Mouse (Mus musculus): ENCODE data around the gene Gm37240. TPM values are rescaled to one million over a fixed set of nuclear protein-coding genes. Genes with fewer than 3 reads are reported as not detected.
A peak's percentile ranks its signal among the peaks of the same experiment; 100 is the strongest.

Gene Gm37240
- polyA plus RNA-seq, 1 experiment from 2014 or later: 3.3 TPM

GRCm38 (mm10) chr3:84468111-84468453 lies 1419.2 kb downstream of the Gm37240 start:
- H3K9me3 ChIP-seq (ENCODE audit: control insufficient read depth): no peaks in the 10 kb centered on the region
- peak overlapping the region; percentile 25; the same call in 1 of the 2 replicates for H3K4me2 ChIP-seq (replicated peaks; ENCODE audit: low read depth)
- peaks cover 13% of the 10 kb centered on the region; the same call in 1 of the 2 replicates for H3K4me1 ChIP-seq (replicated peaks; ENCODE audit: control insufficient read depth, insufficient read depth, low read length)
- 36% methylated on average over 4 of the region's 4 CpGs for WGBS
- no peak for TF ChIP-seq CTCF (IDR thresholded peaks at IDR 0.05; ENCODE audit: low read depth)
- H3K36me3 ChIP-seq (ENCODE audit: control insufficient read depth, insufficient read depth): peaks cover 9% of the 10 kb centered on the region; the same call in 1 of the 2 replicates
- no peak overlapping the region for H3K27ac ChIP-seq (ENCODE audit: low read depth, low read length)
- 0 out of 2 replicates have a peak overlapping the region, but pooled peaks have one; percentile 1 for H3K9ac ChIP-seq (ENCODE audit: low read depth, low read length)
- H3K4me3 ChIP-seq (ENCODE audit: low read depth, low read length): no peak overlapping the region
- H3K27me3 ChIP-seq (replicated peaks; ENCODE audit: control insufficient read depth, insufficient read depth, low read length): no peaks in the 10 kb centered on the region
- ATAC-seq: no peak

- Histone ChIP-seq H3K4me1 (replicated peaks; ENCODE audit: control insufficient read depth, insufficient read depth, low read length) (peaks cover 13% of the 10 kb centered on the region; the same call in 1 of the 2 replicates), H3K36me3 (ENCODE audit: control insufficient read depth, insufficient read depth) (peaks cover 9% of the 10 kb centered on the region; the same call in 1 of the 2 replicates), H3K4me2 (replicated peaks; ENCODE audit: low read depth) (peak overlapping the region; percentile 25; the same call in 1 of the 2 replicates), H3K27ac (ENCODE audit: low read depth, low read length) (no peak overlapping the region), H3K9me3 (ENCODE audit: control insufficient read depth) (no peaks in the 10 kb centered on the region), H3K4me3 (ENCODE audit: low read depth, low read length) (no peak overlapping the region), H3K9ac (ENCODE audit: low read depth, low read length) (0 out of 2 replicates have a peak overlapping the region, but pooled peaks have one; percentile 1), H3K27me3 (replicated peaks; ENCODE audit: control insufficient read depth, insufficient read depth, low read length) (no peaks in the 10 kb centered on the region)
- no peak for TF ChIP-seq CTCF (IDR thresholded peaks at IDR 0.05; ENCODE audit: low read depth)
- WGBS: 25% methylated on average over 10 of the region's 10 CpGs
- ATAC-seq: peak; percentile 23; the same call in 1 of the 2 replicates
Observed at GRCm38 (mm10) chr3:84467419-84468110, 1419.8 kb downstream of the Gm37240 start.

DNA sequence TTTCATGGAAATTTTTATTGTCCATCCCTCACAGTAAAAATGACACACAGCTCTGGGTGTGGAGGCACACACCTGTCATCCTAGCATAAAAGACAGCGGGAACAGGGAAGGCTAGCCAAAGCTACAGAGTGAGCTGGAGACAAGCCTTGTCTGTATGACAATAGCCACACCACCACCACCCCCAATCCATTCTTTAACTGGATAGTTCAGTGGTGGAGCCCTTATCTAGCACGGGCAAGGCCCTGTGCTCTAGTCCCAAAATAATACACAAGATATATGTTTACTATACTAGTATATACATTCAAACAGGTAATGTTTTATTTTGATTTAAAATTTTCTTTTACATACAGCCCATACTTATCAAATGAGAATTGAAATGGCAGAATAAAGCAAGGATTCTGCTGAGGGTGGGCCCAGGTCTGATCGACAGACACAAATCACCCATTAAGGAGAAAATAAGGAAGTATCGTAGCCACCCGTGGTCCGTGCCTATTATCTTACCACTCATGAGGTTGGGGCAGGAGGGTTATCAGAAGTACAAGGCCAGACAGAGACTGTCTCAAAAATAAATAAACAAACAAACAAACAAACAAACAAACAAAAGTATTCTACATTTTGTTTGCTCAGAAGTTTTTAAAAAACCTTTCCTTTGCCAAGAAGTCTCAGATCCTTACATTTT lies 1421.4 kb downstream of the Gm37240 start:
- Histone ChIP-seq H3K36me3 (ENCODE audit: control insufficient read depth, insufficient read depth) (peaks cover 9% of the 10 kb centered on the region; the same call in 1 of the 2 replicates), H3K27ac (ENCODE audit: low read depth, low read length) (no peak overlapping the region), H3K9ac (ENCODE audit: low read depth, low read length) (no peak overlapping the region), H3K4me2 (replicated peaks; ENCODE audit: low read depth) (no peak overlapping the region), H3K4me1 (replicated peaks; ENCODE audit: control insufficient read depth, insufficient read depth, low read length) (peaks cover 7% of the 10 kb centered on the region; the same call in 1 of the 2 replicates), H3K27me3 (replicated peaks; ENCODE audit: control insufficient read depth, insufficient read depth, low read length) (no peaks in the 10 kb centered on the region), H3K9me3 (ENCODE audit: control insufficient read depth) (no peaks in the 10 kb centered on the region), H3K4me3 (ENCODE audit: low read depth, low read length) (no peak overlapping the region)
- no peak for ATAC-seq
- WGBS: 61% methylated on average over 6 of the region's 6 CpGs
- TF ChIP-seq CTCF (IDR thresholded peaks at IDR 0.05; ENCODE audit: low read depth): no peak

GRCm38 (mm10) chr3:84461687-84462086 lies 1425.6 kb downstream of the Gm37240 start:
- H3K4me3 ChIP-seq (ENCODE audit: low read depth, low read length): no peak overlapping the region
- no peak overlapping the region for H3K4me2 ChIP-seq (replicated peaks; ENCODE audit: low read depth)
- no peaks in the 10 kb centered on the region for H3K27me3 ChIP-seq (replicated peaks; ENCODE audit: control insufficient read depth, insufficient read depth, low read length)
- 35% methylated on average over 4 of the region's 4 CpGs for WGBS
- H3K36me3 ChIP-seq (ENCODE audit: control insufficient read depth, insufficient read depth): peaks cover 6% of the 10 kb centered on the region; the same call in 1 of the 2 replicates
- H3K9me3 ChIP-seq (ENCODE audit: control insufficient read depth): no peaks in the 10 kb centered on the region
- peak overlapping the region; percentile 15; the same call in 1 of the 2 replicates for H3K27ac ChIP-seq (ENCODE audit: low read depth, low read length)
- no peak overlapping the region for H3K9ac ChIP-seq (ENCODE audit: low read depth, low read length)
- no peak for TF ChIP-seq CTCF (IDR thresholded peaks at IDR 0.05; ENCODE audit: low read depth)
- peaks cover 5% of the 10 kb centered on the region for H3K4me1 ChIP-seq (replicated peaks; ENCODE audit: control insufficient read depth, insufficient read depth, low read length)
- ATAC-seq: peak; percentile 13; the same call in 1 of the 2 replicates

DNA sequence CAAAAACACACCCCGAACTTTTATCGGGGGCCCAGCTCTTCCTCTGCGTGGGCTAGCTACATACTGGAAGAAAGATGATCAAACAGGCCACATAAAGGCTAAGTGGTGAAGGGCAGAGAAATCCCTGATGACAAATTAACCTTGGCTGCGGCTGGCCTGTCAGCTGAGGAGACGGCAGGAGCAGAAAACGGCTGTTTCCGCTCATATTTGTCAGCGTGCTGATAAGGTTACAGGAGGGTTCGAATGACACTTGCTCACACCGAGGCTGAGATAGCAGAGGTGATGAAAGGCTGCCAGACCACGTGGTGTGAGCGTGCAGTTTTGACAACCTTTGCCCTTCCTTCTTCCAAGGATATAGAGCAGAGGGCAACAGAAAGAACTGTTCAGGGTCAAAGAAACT lies 1426.4 kb downstream of the Gm37240 start:
- H3K27ac ChIP-seq (ENCODE audit: low read depth, low read length): peak overlapping the region; percentile 79
- 8% methylated on average over 12 of the region's 12 CpGs for WGBS
- peak overlapping the region; percentile 21 for H3K4me2 ChIP-seq (replicated peaks; ENCODE audit: low read depth)

DNA sequence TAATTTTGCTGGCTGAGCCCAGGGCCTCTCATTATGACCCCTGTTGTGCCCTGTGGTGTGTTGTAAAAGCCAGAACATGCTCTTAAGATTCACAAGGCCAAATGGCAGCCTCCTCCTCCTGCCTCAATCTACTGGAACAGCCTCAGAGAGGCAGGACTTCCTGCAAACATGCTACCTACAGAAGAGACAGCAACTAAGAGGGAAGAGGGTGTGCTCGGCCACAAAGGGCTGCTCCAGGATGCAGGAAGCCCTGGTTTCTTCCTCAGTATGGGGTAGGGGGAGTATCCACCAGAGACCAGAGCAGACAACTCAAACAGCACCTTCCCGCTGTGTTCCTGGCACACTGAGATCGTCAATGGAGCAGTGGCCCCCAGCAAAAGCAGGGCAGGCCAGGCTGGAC lies 1426.8 kb downstream of the Gm37240 start:
- ATAC-seq: peak; percentile 29
- H3K9ac ChIP-seq (ENCODE audit: low read depth, low read length): no peak overlapping the region

More for the DNA sequence above, 1426.4 kb downstream of the Gm37240 start:
- Histone ChIP-seq H3K36me3 (ENCODE audit: control insufficient read depth, insufficient read depth) (peaks cover 13% of the 10 kb centered on the region; the same call in 1 of the 2 replicates), H3K4me1 (replicated peaks; ENCODE audit: control insufficient read depth, insufficient read depth, low read length) (peaks cover 5% of the 10 kb centered on the region), H3K4me3 (ENCODE audit: low read depth, low read length) (no peak overlapping the region), H3K9me3 (ENCODE audit: control insufficient read depth) (no peaks in the 10 kb centered on the region), H3K27me3 (replicated peaks; ENCODE audit: control insufficient read depth, insufficient read depth, low read length) (no peaks in the 10 kb centered on the region), H3K9ac (ENCODE audit: low read depth, low read length) (no peak overlapping the region)
- TF ChIP-seq CTCF (IDR thresholded peaks at IDR 0.05; ENCODE audit: low read depth): no peak
- ATAC-seq: peak; percentile 85

More for the DNA sequence above, 1426.8 kb downstream of the Gm37240 start:
- Histone ChIP-seq H3K9me3 (ENCODE audit: control insufficient read depth) (no peaks in the 10 kb centered on the region), H3K27me3 (replicated peaks; ENCODE audit: control insufficient read depth, insufficient read depth, low read length) (no peaks in the 10 kb centered on the region), H3K4me3 (ENCODE audit: low read depth, low read length) (no peak overlapping the region), H3K4me2 (replicated peaks; ENCODE audit: low read depth) (peak overlapping the region; percentile 21), H3K27ac (ENCODE audit: low read depth, low read length) (peak overlapping the region; percentile 79), H3K4me1 (replicated peaks; ENCODE audit: control insufficient read depth, insufficient read depth, low read length) (peaks cover 5% of the 10 kb centered on the region), H3K36me3 (ENCODE audit: control insufficient read depth, insufficient read depth) (peaks cover 14% of the 10 kb centered on the region; the same call in 1 of the 2 replicates)
- TF ChIP-seq CTCF (IDR thresholded peaks at IDR 0.05; ENCODE audit: low read depth): no peak
- WGBS: 25% methylated on average over 3 of the region's 3 CpGs

All from intestine, postnatal 0 days (tissue).